Mouse (Mus musculus) kidney, adult 2 months (tissue): ENCODE measurements around the gene Arid1b. TPM values are rescaled to one million over a fixed set of nuclear protein-coding genes. Genes with fewer than 3 reads are reported as not detected.

Source experiments
- DNase-seq: peaks from one replicate; pipeline ENCODE4 v3.0.0; 2021
- H3K27ac ChIP-seq: fragments of 200-500 bp; 2 replicates; pipeline ENCODE4 v1.5.1; 2012; ENCODE audit warnings: low read depth, low read length, control low read depth, inconsistent platforms; ENCODE audit not compliant: insufficient read depth
- H3K27me3 ChIP-seq: fragments of 200-500 bp; replicated peaks from 2 replicates; pipeline ENCODE4 v1.6.1; 2012; ENCODE audit warnings: mild to moderate bottlenecking, moderate library complexity, low read length, inconsistent platforms; ENCODE audit not compliant: control insufficient read depth, insufficient read depth
- H3K36me3 ChIP-seq: fragments of 200-500 bp; 2 replicates; pipeline ENCODE4 v1.6.1; 2012; ENCODE audit warnings: mild to moderate bottlenecking, moderate library complexity, low read length, inconsistent platforms; ENCODE audit not compliant: control insufficient read depth, insufficient read depth
- H3K4me1 ChIP-seq: fragments of 200-500 bp; 2 replicates; pipeline ENCODE4 v1.6.1; 2011; ENCODE audit warnings: low read length; ENCODE audit not compliant: control insufficient read depth, insufficient read depth
- H3K4me3 ChIP-seq: fragments of 200-500 bp; 2 replicates; pipeline ENCODE4 v1.5.1; 2011; ENCODE audit warnings: mild to moderate bottlenecking, low read depth, low read length, control low read depth; ENCODE audit not compliant: insufficient read depth
- CTCF ChIP-seq: fragments of 200-500 bp; conservative IDR thresholded peaks from 2 replicates; pipeline ENCODE4 v1.5.1; 2011; ENCODE audit warnings: low read depth, mild to moderate bottlenecking, control low read depth, low read length, moderate library complexity, mixed read lengths; ENCODE audit not compliant: insufficient read depth, insufficient read length
- POLR2A ChIP-seq: fragments of 200-500 bp; IDR thresholded peaks from one replicate; pipeline ENCODE4 v1.6.1; 2011; ENCODE audit warnings: low read depth, low read length, control low read depth
- WGBS: fragments of 180-500 bp; shearing (Covaris S2); methylation state at CpG from one replicate; pipeline ENCODE4 v1.1.7; 2018; 5-methylcytosine and 5-hydroxymethylcytosine counted together
- polyA plus RNA-seq: library from polyadenylated mRNA; depleted of rRNA; stranded (reverse); fragments of >200 nt; gene quantifications from 2 replicates; pipeline ENCODE4 v1.2.3, GENCODE M21; 2012

Gene Arid1b
- polyA plus RNA-seq, 1 experiment, result 20.6 TPM

- peaks cover 53% of the 10 kb centered on the region for H3K4me1 ChIP-seq
- no peak overlapping the region for H3K4me3 ChIP-seq
- peak; percentile 67 for DNase-seq
- TF ChIP-seq POLR2A, result no peak
- no peak for TF ChIP-seq CTCF
- WGBS, result 24% methylated on average over 9 of the region's 9 CpGs
- H3K27ac ChIP-seq, result no peak overlapping the region
- no peaks in the 10 kb centered on the region for H3K36me3 ChIP-seq
- H3K27me3 ChIP-seq, result no peaks in the 10 kb centered on the region
These were observed 7.5 kb downstream of the Arid1b start for GRCm38 (mm10) chr17:5001531-5002131.

- H3K36me3 ChIP-seq, result no peaks in the 10 kb centered on the region
- WGBS, result 63% methylated on average over 10 of the region's 10 CpGs
- peaks cover 66% of the 10 kb centered on the region for H3K4me1 ChIP-seq
- no peak overlapping the region for H3K4me3 ChIP-seq
- no peak overlapping the region for H3K27ac ChIP-seq
- TF ChIP-seq POLR2A (no peak), CTCF (no peak)
- no peaks in the 10 kb centered on the region for H3K27me3 ChIP-seq
- DNase-seq, result no peak
These were observed 8.9 kb downstream of the Arid1b start for GRCm38 (mm10) chr17:5002937-5003508.

GRCm38 (mm10) chr17:5004266-5004665 lies 10.1 kb downstream of the Arid1b start:
- H3K27ac ChIP-seq, result no peak overlapping the region
- no peaks in the 10 kb centered on the region for H3K36me3 ChIP-seq
- no peak for TF ChIP-seq POLR2A
- H3K4me3 ChIP-seq, result no peak overlapping the region
- no peak for DNase-seq
- 43% methylated on average over 8 of the region's 8 CpGs for WGBS
- H3K4me1 ChIP-seq, result peaks cover 78% of the 10 kb centered on the region
- no peaks in the 10 kb centered on the region for H3K27me3 ChIP-seq

GRCm38 (mm10) chr17:5004706-5005105 lies 10.6 kb downstream of the Arid1b start:
- no peak for DNase-seq
- Histone ChIP-seq H3K27me3 (no peaks in the 10 kb centered on the region), H3K36me3 (no peaks in the 10 kb centered on the region), H3K27ac (no peak overlapping the region), H3K4me1 (peaks cover 82% of the 10 kb centered on the region), H3K4me3 (no peak overlapping the region)
- TF ChIP-seq CTCF, result no peak
- no peak for TF ChIP-seq POLR2A
- WGBS, result 38% methylated on average over 5 of the region's 5 CpGs

GRCm38 (mm10) chr17:5005285-5005684 lies 11.2 kb downstream of the Arid1b start:
- H3K4me3 ChIP-seq, result no peak overlapping the region
- H3K36me3 ChIP-seq, result no peaks in the 10 kb centered on the region
- peaks cover 80% of the 10 kb centered on the region for H3K4me1 ChIP-seq
- TF ChIP-seq CTCF (no peak), POLR2A (no peak)
- 44% methylated on average over 3 of the region's 3 CpGs for WGBS
- H3K27ac ChIP-seq, result no peak overlapping the region
- peak; percentile 42 for DNase-seq
- H3K27me3 ChIP-seq, result no peaks in the 10 kb centered on the region

- H3K27ac ChIP-seq, result 0 out of 2 replicates have a peak overlapping the region, but pooled peaks have one; percentile 32
- H3K36me3 ChIP-seq, result no peaks in the 10 kb centered on the region
- no peak overlapping the region for H3K4me3 ChIP-seq
- WGBS, result 8% methylated on average over 15 of the region's 15 CpGs
- TF ChIP-seq POLR2A, result no peak
- no peak for TF ChIP-seq CTCF
- no peaks in the 10 kb centered on the region for H3K27me3 ChIP-seq
- DNase-seq, result peak; percentile 83
- peaks cover 72% of the 10 kb centered on the region for H3K4me1 ChIP-seq
These were observed 13.1 kb downstream of the Arid1b start for GRCm38 (mm10) chr17:5007156-5007658.

- no peak overlapping the region for H3K4me3 ChIP-seq
- H3K27me3 ChIP-seq, result no peaks in the 10 kb centered on the region
- 43% methylated on average over 10 of the region's 10 CpGs for WGBS
- peaks cover 76% of the 10 kb centered on the region for H3K4me1 ChIP-seq
- no peaks in the 10 kb centered on the region for H3K36me3 ChIP-seq
- no peak overlapping the region for H3K27ac ChIP-seq
- TF ChIP-seq CTCF (no peak), POLR2A (no peak)
- DNase-seq, result no peak
These were observed 14.1 kb downstream of the Arid1b start for GRCm38 (mm10) chr17:5008236-5008635.
